Mouse (Mus musculus) adrenal gland, adult 2 months (tissue): Measurements from ENCODE around the gene Nmbr. TPM values are rescaled to one million over a fixed set of nuclear protein-coding genes. Genes with fewer than 3 reads are reported as not detected.

Source experiments
- polyA plus RNA-seq: library from polyadenylated mRNA; depleted of rRNA; stranded (reverse); fragments of >200 nt; gene quantifications from 2 replicates; pipeline ENCODE4 v1.2.3, GENCODE M21; 2012; rRNA removed
- total RNA-seq, 2 experiments: library from RNA; stranded (reverse); gene quantifications; 2 replicates each; pipeline ENCODE4 v1.2.3; 2021

Nmbr gene
- total and polyA plus RNA-seq, 3 experiments, result 0.38 to 0.49 TPM; not detected in 1

Other genes with a start within 250 kb of the Nmbr start
- gene Adgrg6, start 159.9 kb upstream of the Nmbr start, total RNA-seq, result 1 to 10 TPM; 1.5 to 2.6 TPM
- 0.45 and 0.62 TPM in 2 replicates for gene Adgrg6, start 159.9 kb upstream of the Nmbr start, polyA plus RNA-seq
- gene Vta1, start within 50 bp of the Nmbr start, total RNA-seq, result 10 to 100 TPM; 53.6 to 66.7 TPM
- 95.1 and 102 TPM in 2 replicates for gene Vta1, start within 50 bp of the Nmbr start, polyA plus RNA-seq
- gene Gje1, start 12.6 kb downstream of the Nmbr start, total RNA-seq, result not detected
- gene Gje1, start 12.6 kb downstream of the Nmbr start, polyA plus RNA-seq, result not detected in 2 replicates